Mouse (Mus musculus) right cerebral cortex, postnatal 10 days (tissue): Measurements from ENCODE around the gene Lmbr1l.
"Not testable (repeated sequence)": the region's sequence is repeated elsewhere in the genome, so short reads cannot be mapped to it uniquely, and the experiment has no call there.

Experiments used
- DNase-seq, 2 experiments: peaks; one replicate each; pipeline ENCODE4 v3.0.0; 2021; ENCODE audit warnings: low spot score in 2 of 2

Gene Lmbr1l

DNA sequence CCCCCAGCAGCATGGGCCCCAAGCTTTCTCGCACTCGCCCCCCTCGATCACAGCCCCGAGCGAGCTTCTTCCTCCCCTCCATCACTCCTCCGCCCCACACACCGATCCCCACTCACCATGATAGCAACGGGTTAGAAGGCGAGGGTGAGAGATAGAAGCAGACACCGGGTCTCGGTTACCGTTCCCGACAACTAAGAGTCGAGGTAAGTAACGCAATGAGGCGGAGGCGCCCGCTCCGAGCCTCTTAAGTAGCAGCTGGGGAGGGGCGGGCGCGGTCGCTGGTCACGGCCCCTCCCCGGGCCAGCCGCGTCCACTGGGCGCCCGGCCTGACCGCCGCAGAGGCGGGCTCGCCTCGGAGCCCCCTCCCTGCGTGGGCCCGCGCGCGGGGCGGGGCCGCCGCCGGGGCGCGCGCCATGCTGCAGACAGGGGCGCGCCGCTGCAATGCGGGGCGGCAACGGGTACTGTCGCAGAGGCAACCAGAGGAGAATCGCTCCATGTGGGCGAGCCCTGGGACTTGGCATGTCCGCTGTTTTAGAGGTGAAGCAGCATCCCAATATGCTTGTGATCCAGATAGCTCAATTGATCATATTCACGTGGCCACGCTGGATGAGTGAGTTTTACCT is 16.3 kb upstream of the Lmbr1l start, which contains the start of gene Tuba1b:
Gene Tuba1b, minus strand, starts transcription at position 349 of the 623 bp plus-strand sequence.
- DNase-seq, result peak; percentile 95

DNA sequence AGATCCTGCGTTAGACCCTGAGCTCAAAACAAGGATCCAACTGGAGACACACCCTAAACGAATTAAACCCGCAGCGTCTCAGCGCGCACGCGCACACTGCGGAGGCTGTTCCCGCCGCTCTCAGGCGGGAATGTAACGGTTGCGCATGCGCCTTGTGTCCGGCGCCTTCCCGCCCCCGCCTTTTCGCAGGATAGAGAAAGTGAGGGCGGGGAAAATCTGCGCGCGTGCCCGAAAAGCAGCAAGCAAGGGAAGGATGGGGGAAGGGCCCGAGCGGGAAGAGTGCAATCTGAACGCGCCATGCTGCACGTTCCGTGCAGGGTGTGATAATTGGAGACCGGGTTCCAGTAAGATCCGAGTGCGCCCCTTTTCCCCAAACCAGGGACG is 15.8 kb upstream of the Lmbr1l start:
- peak; percentile 97 to 98 for DNase-seq

GRCm38 (mm10) chr15:98933004-98933671 is 15.1 kb upstream of the Lmbr1l start:
- DNase-seq, result not testable (repeated sequence)

GRCm38 (mm10) chr15:98930998-98931397 is 13.0 kb upstream of the Lmbr1l start:
- no peak for DNase-seq

DNA sequence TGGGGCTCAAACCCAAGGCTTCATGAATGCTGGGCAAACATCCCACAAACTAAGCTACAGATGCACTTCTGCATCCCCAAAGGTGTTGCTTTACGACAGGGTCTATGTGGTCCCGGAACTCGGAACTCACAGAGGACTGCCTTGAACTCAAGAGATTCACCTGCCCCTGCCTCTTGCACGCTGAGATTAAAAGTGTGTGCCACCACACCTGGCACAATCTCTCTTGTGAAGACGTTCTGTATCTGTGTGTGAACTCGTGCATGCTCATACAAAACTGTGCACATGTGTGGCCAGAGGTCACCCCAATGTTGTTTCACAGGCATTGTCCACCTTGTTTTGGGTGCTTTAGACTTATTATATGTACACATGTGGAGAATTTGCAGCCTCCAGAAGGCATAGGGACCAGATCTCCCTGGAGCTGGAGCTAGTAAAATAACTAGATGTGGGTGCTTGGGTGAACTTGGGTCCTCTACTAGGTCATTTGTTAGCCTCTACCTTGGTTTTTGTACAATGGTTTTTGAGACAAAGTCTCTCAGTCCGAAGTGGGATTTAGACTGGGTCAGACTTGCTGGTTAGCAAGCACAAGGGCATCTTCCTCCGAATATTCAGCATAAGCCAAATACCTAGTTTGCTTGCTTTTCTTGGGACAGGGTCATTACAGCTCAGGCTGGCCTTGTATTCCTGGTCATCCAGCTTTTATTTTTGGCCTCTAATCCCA is 12.1 kb upstream of the Lmbr1l start:
- no peak for DNase-seq

GRCm38 (mm10) chr15:98928598-98929240 is 10.7 kb upstream of the Lmbr1l start:
- peak; percentile 82 for DNase-seq

DNA sequence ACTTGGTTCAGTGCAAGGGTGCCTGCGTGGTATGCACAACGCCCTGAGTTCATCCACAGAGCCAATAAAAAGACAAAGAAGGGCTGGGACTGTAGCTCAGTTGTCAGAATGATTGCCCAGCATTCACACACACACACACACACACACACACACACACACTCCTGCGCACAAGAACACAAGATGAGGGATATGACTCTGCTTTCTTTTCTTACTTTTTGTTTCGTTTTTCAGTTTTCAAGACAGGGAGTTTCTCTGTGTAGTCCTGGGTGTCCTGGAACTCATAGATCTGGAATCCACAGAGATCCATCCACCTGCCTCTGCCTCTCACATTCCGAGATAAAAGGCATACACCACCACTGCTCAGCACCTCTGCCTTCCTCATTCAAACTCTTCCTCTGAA is 9.5 kb upstream of the Lmbr1l start:
- no peak for DNase-seq

DNA sequence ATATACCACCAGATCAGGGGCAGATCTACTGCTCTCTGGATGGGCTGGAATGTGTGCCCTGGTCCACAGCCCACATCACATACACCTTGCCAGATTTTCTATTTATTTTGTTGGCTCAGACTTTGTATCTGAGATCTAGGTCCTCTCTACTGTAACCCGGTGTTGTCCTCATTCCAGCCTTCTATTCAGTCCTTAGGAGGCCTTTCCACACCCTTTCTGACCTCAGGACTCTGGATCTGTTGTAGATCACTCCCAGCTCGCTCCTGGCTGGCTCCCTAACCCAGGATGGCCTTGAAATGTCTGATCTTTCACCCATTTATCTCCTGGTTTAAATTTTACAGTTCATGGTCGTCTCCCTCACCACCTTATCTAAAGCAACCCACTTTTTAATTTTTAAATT is 6.7 kb upstream of the Lmbr1l start:
- DNase-seq, result no peak

DNA sequence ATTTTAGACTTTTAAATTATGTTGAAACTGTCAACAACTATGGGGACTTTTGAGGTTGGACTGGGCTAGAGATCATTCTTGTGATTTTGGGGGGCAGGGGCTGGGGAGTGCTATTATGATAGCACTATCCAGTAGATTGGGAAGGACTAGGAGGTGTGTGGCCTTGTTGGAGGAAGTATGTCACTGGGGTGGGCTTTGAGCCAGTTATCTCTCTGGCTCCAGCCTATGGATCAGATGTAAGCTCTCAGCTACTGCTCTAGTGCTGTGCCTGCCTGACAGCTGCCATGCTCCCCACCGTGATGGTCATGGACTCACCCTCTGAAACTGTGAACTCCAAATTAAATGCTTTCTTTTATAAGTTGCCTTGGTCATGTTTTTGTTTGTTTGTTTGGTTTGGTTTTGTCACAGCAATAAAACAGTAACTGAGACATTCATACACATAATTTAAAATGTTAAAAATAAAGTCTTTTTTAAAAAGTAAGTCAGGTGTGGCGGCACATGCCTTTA is 5.1 kb upstream of the Lmbr1l start:
- DNase-seq, result no peak

DNA sequence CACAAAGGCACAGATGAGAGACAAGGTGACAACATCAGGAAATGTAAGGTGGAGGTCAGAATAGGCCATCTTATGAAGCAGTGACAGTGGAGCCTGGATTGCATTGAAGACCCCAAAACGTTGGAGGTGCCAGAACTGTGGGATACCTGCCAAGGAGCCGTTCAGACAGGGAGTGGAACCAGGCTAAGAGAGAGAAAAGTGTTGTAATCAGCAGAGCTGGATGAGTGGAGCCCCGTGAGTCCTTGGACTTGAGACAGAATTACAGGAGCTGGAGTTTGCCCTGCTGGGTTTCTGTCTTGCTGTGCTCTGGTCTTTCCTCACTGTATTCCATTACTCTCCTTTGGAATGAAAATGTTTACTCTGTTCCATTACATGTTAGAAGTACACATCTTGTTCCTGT is 4.5 kb upstream of the Lmbr1l start:
- no peak for DNase-seq

GRCm38 (mm10) chr15:98921510-98921909 is 3.5 kb upstream of the Lmbr1l start:
- DNase-seq, result no peak

DNA sequence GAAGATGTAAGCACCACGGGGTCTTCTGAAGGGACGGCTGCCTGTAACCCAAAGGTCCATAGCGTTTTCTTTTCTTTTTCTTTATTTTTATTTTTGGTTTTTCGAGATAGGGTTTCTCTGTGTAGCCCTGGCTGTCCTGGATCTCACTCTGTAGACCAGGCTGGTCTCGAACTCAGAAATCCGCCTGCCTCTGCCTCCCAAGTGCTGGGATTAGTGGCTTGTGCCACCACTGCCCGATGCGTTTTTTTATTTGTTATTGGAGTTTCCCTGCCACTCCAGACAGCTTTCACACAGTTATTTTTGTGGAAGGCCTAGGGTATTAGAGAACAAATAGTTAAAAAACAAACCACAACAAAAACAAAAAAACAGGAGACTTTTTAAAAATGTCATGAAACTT is 466 bp upstream of the Lmbr1l start:
- DNase-seq, result not testable (repeated sequence)

- DNase-seq, result no peak
Measured at GRCm38 (mm10) chr15:98917091-98917490, 940 bp downstream of the Lmbr1l start.

DNA sequence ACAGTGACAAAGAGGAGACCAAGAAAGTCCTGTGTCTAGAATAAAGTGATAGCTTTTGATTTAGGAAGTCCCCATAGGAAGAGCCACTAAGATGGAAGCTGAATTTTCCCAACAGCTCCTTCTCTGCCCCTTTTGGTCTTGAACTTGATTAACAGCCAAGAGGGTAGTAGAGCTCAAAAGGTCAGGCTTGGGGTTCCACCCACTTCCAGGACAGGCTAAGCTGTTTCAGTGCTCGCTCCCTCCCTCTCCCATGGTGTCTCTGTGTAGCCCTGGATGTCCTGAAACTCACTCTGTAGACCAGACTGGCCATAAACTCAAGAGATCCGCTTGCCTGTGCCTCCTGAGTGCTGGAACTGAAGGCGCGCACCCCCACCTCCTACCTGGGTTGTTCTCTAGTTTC is 2.0 kb downstream of the Lmbr1l start:
- DNase-seq, result no peak

DNA sequence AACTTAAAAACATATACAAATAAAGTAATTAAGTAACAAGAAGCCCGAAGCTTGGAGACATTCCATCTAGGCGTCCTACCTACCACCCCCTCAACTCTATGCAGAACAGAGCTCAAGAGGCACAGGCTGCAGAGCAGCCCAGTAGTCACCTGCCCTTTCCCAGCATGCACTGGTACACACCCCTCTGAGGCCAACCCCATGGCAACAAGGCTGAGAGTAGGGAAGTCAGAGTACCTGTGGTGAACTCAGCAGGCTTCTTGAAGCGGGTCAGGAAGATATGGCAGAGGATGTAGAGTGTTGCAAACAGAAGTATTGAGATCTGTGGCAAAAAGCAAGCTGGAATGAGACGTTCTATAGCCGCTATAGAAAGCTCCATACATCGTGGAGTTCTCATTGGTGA is 3.1 kb downstream of the Lmbr1l start:
- DNase-seq, result no peak

DNA sequence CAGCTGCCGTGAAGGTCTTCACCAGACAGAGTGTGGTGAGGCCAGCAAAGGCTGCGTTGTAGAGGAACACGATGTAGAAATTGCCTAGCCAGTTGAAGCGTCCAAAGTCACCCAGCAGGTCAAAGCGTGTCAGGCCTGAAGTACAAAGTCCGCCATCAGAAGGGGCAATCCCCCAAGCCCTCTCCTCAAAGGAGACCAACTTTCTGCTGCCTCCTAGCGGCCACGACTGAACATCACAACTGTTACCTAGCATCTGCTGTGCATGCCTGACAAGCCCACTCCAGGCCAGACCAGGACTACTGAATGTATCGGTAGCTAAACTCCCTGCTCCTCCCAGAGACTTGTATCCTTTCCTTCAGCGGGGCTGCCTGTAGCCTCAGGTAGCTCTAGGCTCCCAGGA is 13.3 kb downstream of the Lmbr1l start:
- DNase-seq, result no peak

DNA sequence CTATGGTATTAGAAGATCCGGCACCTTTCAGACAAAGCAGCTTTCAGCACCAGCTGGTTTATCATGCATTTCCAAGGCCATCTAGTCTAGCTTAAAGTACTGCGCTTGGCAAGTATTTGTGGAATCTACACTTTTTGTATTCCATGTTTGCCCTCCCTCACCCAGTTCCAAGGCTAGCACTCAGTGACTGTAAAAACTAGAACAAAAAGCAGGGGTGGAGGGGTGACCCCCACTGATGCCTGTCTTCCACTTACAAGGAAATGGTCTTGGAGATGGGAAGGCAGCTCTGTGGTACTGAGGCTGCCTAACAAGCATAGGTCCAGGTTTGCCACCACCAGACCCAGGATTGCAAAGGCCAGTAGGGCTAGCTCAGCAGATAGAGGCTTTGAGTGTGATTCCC is 15.4 kb downstream of the Lmbr1l start:
- DNase-seq, result no peak

GRCm38 (mm10) chr15:98901530-98901929 is 16.5 kb downstream of the Lmbr1l start:
- DNase-seq, result no peak

DNA sequence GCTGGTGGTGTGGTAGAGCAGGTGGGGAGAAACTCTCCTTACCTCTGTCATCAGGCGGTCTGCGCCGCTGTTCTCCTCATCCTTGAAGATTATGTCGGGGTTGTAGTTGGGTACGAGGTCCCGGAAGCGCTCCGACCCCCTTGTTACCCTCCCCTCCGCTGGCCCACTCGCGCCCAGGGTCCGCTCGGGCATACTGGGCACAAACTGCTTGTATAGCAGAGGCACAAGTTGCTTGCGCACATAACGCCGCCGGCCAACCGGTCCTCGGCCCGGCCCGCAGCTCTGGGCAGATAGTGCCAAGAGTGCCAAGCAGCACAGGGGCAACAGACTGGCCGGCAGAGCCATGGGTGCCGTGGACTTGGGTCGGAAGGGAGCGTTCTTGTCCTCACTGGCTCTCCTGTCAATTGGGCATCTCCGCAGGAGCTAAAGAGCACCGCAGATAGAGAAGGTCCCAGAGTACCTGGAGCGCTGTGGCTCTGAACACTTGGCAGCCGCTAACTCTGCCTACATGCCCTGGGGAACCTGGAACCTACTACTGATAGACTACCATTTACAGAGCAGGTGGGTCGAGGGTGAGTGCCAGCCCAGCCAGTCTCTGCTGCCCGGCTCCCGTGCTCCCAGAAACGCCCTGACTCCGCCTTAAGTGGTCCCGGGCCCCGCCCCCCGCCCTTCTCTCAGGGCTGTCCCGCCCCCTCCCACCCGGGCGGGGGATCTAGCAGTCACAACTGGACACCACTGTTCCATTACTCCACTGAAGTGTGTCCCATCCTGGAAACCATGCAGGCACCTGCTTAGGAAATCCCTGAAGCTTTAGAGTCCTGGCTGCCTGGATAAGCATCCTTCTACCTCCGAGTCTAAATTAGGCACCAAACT is 19.9 kb downstream of the Lmbr1l start, which contains the start of gene Dhh:
Gene Dhh, minus strand, starts transcription at position 613 of the 873 bp plus-strand sequence.
- no peak for DNase-seq

GRCm38 (mm10) chr15:98897495-98897894 is 20.5 kb downstream of the Lmbr1l start:
- DNase-seq, result no peak
